Mouse (Mus musculus) forebrain, embryonic 16.5 days (tissue): ENCODE data around the gene Acat2. TPM values are rescaled to one million over a fixed set of nuclear protein-coding genes. Genes with fewer than 3 reads are reported as not detected.
"Not testable (repeated sequence)": the region's sequence is repeated elsewhere in the genome, so short reads cannot be mapped to it uniquely, and the experiment has no call there.

ENCODE experiments used
- ATAC-seq: fragments of 200-750 bp; cut with Nextera tagmentation; 2 replicates; pipeline ENCODE4 v1.8.0; 2017; ENCODE audit warnings: mild to moderate bottlenecking, moderate library complexity
- H3K27ac ChIP-seq: fragments of 300-500 bp; sonication (generic); 2 replicates; pipeline ENCODE4 v1.5.1; 2014; ENCODE audit warnings: low read length, control low read depth
- H3K27me3 ChIP-seq: fragments of 300-500 bp; sonication (generic); replicated peaks from 2 replicates; pipeline ENCODE4 v1.6.1; 2014; ENCODE audit warnings: low read length; ENCODE audit not compliant: control insufficient read depth, insufficient read depth
- H3K36me3 ChIP-seq: fragments of 300-500 bp; sonication (generic); 2 replicates; pipeline ENCODE4 v1.6.1; 2014; ENCODE audit not compliant: control insufficient read depth, insufficient read depth
- H3K4me1 ChIP-seq: fragments of 300-500 bp; sonication (generic); replicated peaks from 2 replicates; pipeline ENCODE4 v1.6.1; 2014; ENCODE audit warnings: low read length; ENCODE audit not compliant: control insufficient read depth, insufficient read depth
- H3K4me2 ChIP-seq: fragments of 300-500 bp; sonication (generic); 2 replicates; pipeline ENCODE4 v1.6.1; 2014; ENCODE audit warnings: mild to moderate bottlenecking, low read length, control low read depth
- H3K4me3 ChIP-seq: fragments of 300-500 bp; sonication (generic); replicated peaks from 2 replicates; pipeline ENCODE4 v1.5.1; 2014; ENCODE audit warnings: mild to moderate bottlenecking, low read length, control low read depth
- H3K9ac ChIP-seq: fragments of 300-500 bp; sonication (generic); replicated peaks from 2 replicates; pipeline ENCODE4 v1.6.1; 2014; ENCODE audit warnings: low read depth, low read length, control low read depth
- H3K9me3 ChIP-seq: fragments of 300-500 bp; sonication (generic); 2 replicates; pipeline ENCODE4 v1.6.1; 2016; ENCODE audit warnings: low read length; ENCODE audit not compliant: control insufficient read depth
- WGBS: fragments of 180-500 bp; shearing (Covaris S2); extraction: QIAGEN DNeasy Blood & Tissue Kit; methylation state at CpG from one replicate; pipeline ENCODE4 v1.1.7; 2014; 5-methylcytosine and 5-hydroxymethylcytosine counted together
- polyA plus RNA-seq: library from polyadenylated mRNA; unstranded; fragments of >200 nt; fragmentation: Nextera tagmentation; extraction: Ambion mirVana; gene quantifications from 2 replicates; pipeline ENCODE4 v1.2.1, GENCODE M21; 2015

Acat2 gene
- polyA plus RNA-seq: 336 and 338 TPM in 2 replicates

DNA sequence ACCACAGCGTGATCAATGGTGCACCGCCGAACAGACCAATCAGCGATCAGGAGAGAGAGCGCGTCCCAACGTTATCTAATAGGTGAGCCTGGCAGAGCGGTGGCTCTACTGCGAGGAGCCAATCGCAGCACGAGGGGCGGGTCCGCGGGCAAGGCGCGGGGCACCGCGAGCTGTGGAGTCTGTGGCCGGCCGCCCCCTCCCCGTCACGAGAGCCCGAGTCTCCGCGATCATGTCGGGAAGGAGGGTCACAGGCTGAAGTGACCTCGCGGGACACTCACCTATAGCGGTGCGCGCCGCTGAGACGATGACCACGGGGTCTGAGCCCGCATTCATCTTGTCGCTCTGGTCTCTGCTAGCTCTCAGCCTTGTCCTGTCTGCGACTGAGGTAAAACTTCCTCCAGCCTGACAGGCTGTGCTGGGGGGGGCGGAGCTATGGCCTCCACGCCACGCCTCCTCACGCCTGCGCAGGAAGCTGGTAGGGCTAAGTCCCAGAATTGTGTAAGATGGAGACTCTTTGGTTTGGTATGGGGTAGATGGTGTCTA is at the start of gene Acat2:
Acat2 (minus strand) TSS at position 417 of the 543 bp plus-strand sequence.
- H3K4me1 ChIP-seq: peaks cover 8% of the 10 kb centered on the region
- WGBS: under 1% methylated on average over 42 of the region's 42 CpGs

DNA sequence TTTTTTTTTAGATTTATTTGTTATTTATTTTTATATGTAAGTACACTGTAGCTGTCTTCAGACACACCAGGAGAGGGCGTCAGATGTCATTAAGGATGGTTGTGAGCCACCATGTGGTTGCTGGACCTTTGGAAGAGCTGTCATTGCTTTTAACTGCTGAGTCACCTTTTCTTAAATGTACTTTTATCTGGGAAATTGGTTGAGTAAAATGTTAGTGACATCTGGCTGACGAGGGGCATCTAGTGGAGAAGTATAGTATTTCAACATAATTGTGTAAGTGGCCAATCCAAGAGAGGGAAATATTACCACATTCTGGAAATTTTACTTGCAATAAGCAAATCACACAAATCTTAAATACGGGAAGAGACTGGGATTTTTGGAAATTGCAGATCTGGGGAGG is 49.3 kb upstream of the Acat2 start:
- 32% methylated on average over 3 of the region's 3 CpGs for WGBS
- Histone ChIP-seq H3K4me2 (no peak overlapping the region), H3K9ac (no peak overlapping the region), H3K27ac (no peak overlapping the region), H3K36me3 (peaks cover 15% of the 10 kb centered on the region), H3K9me3 (no peaks in the 10 kb centered on the region), H3K27me3 (no peaks in the 10 kb centered on the region), H3K4me3 (no peak overlapping the region), H3K4me1 (peaks cover 15% of the 10 kb centered on the region)
- no peak for ATAC-seq

More for the DNA sequence above, at the start of gene Acat2:
- Histone ChIP-seq H3K9ac (peak within 1 kb of the TSS; percentile 73), H3K4me3 (peak within 1 kb of the TSS; percentile 83), H3K36me3 (no peaks in the 10 kb centered on the region), H3K4me2 (peak within 1 kb of the TSS; percentile 64), H3K9me3 (no peaks in the 10 kb centered on the region), H3K27me3 (no peaks in the 10 kb centered on the region), H3K27ac (peak within 1 kb of the TSS; percentile 95)
- ATAC-seq: peak; percentile 99

- peaks cover 15% of the 10 kb centered on the region for H3K4me1 ChIP-seq
- H3K9me3 ChIP-seq: no peaks in the 10 kb centered on the region
- no peak for ATAC-seq
- H3K4me2 ChIP-seq: peak overlapping the region; percentile 63
- H3K27ac ChIP-seq: peak overlapping the region; percentile 73; the same call in 1 of the 2 replicates
- H3K9ac ChIP-seq: peak overlapping the region; percentile 86
- H3K27me3 ChIP-seq: no peaks in the 10 kb centered on the region
- H3K36me3 ChIP-seq: peaks cover 8% of the 10 kb centered on the region
- peak overlapping the region; percentile 91 for H3K4me3 ChIP-seq
- 2% methylated on average over 10 of the region's 10 CpGs for WGBS
Observed at GRCm38 (mm10) chr17:13008528-13008927, 48.0 kb upstream of the Acat2 start.

DNA sequence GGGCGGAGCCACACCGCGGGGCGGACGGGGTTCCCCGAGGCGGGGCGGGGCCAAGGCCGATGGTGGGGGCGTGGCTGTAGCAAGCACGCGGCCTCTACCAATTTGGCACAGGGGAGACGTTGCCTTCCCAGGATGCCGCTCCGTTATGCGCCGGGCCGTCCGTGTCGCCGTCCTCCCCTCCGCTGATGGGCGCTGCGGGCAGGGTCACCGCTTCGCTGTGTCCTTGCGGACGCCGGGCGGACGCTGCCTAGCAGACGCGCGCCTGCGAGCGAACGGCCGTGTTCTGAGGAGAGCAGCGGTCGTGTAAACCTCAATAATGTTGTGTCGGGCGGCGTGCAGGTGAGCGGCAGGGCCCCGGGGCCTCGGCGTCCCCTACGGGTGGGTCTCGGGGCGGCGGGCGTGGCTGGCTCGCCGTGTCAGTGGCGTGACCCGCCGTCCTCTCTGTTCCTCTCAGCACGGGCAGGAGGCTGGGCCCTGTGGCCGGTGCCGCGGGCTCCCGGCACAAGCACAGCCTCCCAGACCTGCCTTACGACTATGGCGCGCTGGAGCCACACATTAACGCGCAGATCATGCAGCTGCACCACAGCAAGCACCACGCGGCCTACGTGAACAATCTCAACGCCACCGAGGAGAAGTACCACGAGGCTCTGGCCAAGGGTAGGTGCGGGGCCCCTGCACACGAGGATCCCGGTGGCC is 47.3 kb upstream of the Acat2 start:
- H3K36me3 ChIP-seq: peaks cover 4% of the 10 kb centered on the region
- H3K27me3 ChIP-seq: no peaks in the 10 kb centered on the region
- peak overlapping the region; percentile 73 for H3K27ac ChIP-seq
- H3K4me2 ChIP-seq: peak overlapping the region; percentile 63
- H3K4me3 ChIP-seq: peak overlapping the region; percentile 91
- no peaks in the 10 kb centered on the region for H3K9me3 ChIP-seq
- H3K9ac ChIP-seq: peak overlapping the region; percentile 86
- peak; percentile 98 for ATAC-seq
- H3K4me1 ChIP-seq: peaks cover 15% of the 10 kb centered on the region
- WGBS: under 1% methylated on average over 72 of the region's 76 CpGs

DNA sequence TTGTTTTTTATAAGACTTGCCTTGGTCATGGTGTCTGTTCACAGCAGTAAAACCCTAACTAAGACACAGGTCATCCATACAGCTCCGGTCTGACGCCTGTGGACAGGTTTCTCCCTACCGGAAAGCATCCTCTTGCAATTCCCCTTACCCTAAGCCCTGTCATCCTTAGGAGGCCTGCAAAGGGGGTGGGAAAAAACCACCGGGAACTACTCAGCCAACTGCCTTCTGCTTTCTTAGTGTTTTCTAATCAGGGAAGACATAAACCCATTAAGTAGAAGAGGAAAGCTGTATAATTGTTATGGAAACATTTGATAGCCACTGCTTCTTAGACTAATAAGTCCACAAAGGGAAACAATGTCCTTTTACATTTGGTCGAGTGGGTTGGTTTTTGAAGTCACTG is 46.4 kb upstream of the Acat2 start:
- peak overlapping the region; percentile 63 for H3K4me2 ChIP-seq
- ATAC-seq: no peak
- H3K27ac ChIP-seq: no peak overlapping the region
- H3K4me3 ChIP-seq: peak overlapping the region; percentile 91
- H3K36me3 ChIP-seq: peaks cover 1% of the 10 kb centered on the region
- H3K27me3 ChIP-seq: no peaks in the 10 kb centered on the region
- H3K9me3 ChIP-seq: no peaks in the 10 kb centered on the region
- 50% methylated on average over 5 of the region's 5 CpGs for WGBS
- no peak overlapping the region for H3K9ac ChIP-seq
- peaks cover 15% of the 10 kb centered on the region for H3K4me1 ChIP-seq

- H3K9ac ChIP-seq: peak within 1 kb of the TSS; percentile 86
- not testable (repeated sequence) for H3K9me3 ChIP-seq, H3K36me3 ChIP-seq, ATAC-seq, H3K27me3 ChIP-seq
- 98% methylated on average over 2 of the region's 2 CpGs for WGBS
- H3K27ac ChIP-seq: peak within 1 kb of the TSS; percentile 73
- peak within 1 kb of the TSS; percentile 63 for H3K4me2 ChIP-seq
- H3K4me1 ChIP-seq: peaks cover 15% of the 10 kb centered on the region
- H3K4me3 ChIP-seq: peak within 1 kb of the TSS; percentile 91
Observed at GRCm38 (mm10) chr17:13006546-13006945, 46.0 kb upstream of the Acat2 start, which contains the start of gene Sod2. Sod2 (plus strand) TSS chr17:13006846.

GRCm38 (mm10) chr17:13004436-13004835 is 43.9 kb upstream of the Acat2 start:
- H3K4me3 ChIP-seq, ATAC-seq, H3K27me3 ChIP-seq, H3K27ac ChIP-seq, H3K4me2 ChIP-seq, H3K9me3 ChIP-seq, H3K36me3 ChIP-seq, H3K9ac ChIP-seq: not testable (repeated sequence)
- 86% methylated on average over 2 of the region's 2 CpGs for WGBS
- H3K4me1 ChIP-seq: peaks cover 14% of the 10 kb centered on the region

DNA sequence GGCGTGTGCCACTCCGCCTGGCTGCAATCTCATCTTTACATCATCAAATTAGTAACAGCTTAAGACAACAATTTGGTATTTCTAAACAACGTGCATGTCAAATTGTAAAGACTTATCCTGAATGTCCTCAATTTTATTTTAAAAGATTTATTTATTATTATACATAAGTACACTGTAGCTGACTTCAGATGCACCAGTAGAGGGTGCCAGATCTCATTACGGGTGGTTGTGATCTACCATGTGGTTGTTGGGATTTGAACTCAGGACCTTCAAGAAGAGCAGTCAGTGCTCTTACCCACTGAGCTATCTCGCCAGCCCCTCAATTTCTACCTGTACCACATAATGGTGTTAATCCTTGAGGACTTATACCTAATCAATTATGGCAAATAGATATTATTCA is 41.7 kb upstream of the Acat2 start:
- not testable (repeated sequence) for H3K4me2 ChIP-seq, H3K4me3 ChIP-seq, H3K27me3 ChIP-seq, H3K27ac ChIP-seq, H3K9me3 ChIP-seq, H3K4me1 ChIP-seq, ATAC-seq, H3K9ac ChIP-seq, H3K36me3 ChIP-seq
- 96% methylated on average over 5 of the region's 5 CpGs for WGBS

DNA sequence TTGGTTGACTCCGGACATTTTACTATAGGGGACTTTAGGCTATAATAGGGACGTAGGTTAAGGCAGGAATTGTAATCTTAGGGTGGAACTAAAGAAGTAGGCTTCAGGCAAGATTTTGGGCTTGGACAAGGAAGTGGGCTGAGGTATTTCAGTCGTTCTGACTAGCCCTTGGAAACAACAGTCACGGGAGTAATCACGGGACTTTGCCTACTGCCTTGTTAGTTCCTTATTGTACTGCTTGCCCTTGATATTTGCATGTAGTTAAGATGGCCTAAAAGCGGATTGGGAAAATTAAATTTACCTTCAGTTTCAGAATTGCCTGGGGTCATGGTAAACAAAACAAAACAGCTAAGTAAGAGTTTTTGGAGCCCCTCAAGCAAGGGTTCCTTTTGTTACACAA is 38.5 kb upstream of the Acat2 start:
- Histone ChIP-seq H3K4me3 (no peak overlapping the region), H3K4me1 (no peaks in the 10 kb centered on the region), H3K9ac (no peak overlapping the region), H3K4me2 (no peak overlapping the region), H3K36me3 (no peaks in the 10 kb centered on the region), H3K27ac (no peak overlapping the region), H3K9me3 (no peaks in the 10 kb centered on the region), H3K27me3 (no peaks in the 10 kb centered on the region)
- ATAC-seq: no peak
- 65% methylated on average over 6 of the region's 6 CpGs for WGBS
